Mouse (Mus musculus) urinary bladder, postnatal 0 days (tissue): ENCODE measurements around the gene Taf1d. TPM values are rescaled to one million over a fixed set of nuclear protein-coding genes. Genes with fewer than 3 reads are reported as not detected.

Source experiments
- microRNA-seq: library from miRNA; unstranded; fragments of <30 nt; microRNA quantifications from one replicate; pipeline ENCODE4, GENCODE M21; 2016
- polyA plus RNA-seq: library from polyadenylated mRNA; unstranded; fragments of >200 nt; fragmentation: Nextera tagmentation; extraction: Ambion mirVana; gene quantifications from 2 replicates; pipeline ENCODE4 v1.2.1, GENCODE M21; 2015

Gene Taf1d
- polyA plus RNA-seq: 38.7 and 48.8 TPM in 2 replicates

DNA sequence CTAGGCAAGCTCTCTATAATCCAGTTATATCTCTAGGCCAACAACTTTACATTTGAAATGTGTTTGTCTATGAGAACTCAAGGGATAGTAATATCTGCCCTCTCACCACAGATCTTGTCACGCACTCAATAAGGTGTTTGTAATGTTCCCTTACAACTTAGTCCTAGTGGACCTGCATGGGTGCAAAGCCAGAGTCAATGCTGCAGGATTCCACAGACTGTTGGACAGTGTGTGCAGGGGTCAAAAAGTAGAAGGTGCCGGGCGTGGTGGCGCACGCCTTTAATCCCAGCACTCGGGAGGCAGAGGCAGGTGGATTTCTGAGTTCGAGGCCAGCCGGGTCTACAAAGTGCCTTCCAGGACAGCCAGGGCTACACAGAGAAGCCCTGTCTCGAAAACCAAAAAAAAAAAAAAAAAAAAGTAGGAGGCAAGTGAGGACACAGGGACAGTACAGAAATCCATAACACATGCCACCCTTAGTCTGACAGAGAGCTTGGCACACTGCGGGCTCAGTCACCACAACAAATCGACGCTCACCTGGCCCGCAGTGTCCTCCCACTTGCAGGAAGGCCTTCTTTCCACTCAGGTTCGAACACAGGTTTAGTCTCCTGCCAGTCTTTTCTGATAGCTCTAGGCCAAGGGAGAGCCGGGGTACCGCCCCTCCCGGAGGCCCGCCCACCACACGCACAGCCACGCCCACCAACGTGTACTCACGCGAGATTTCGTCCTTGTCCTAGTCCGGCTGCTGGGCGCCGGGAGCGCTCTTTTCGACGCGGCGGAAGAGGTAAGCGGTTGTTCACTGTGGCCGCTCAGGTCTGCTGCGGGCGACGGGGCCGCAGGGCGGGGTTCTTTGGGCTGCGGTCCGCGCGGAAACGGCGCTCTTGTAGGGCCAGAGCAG lies at the start of gene Taf1d:
Gene Taf1d (plus strand): TSS at position 712 of the 895 bp plus-strand sequence.

DNA sequence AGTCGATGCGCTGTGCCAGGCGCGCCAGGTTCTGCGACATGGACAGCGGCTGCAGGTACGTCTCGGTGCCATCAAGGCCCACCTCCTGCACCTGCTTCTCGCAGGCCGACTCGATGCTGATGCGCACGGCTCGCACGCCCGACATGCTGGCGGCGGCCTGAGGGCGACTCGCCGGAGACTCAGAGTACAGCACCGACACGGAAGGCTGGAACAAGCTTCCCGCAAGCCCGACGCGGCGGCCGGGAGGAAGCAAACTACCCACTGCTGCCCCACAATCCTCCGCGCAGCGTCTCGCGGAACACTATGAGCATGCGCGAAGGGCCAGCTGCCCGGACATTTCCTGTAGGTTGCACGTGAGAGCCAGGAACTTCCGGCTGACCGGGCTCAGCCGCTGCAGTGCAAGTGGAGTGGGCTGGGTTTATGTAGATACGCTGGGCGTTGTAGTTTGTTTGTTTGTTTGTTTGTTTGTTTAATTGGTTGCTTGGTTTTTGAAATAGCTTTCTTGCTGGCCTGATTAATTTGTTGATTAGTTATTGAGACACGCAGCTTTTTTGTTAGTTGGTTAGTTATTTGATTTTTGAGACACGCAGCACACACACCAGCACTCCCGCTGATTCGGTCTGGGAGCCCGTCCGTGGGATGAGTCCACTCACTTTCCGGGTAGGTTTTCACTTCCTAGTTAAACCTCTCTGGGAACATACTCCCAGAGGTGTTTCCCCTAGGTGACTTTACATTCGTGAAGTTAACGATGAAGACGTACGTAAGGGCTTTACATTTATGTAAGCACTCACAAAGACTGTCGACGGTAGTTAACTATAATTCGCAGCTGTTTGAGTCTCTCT lies 26.1 kb upstream of the Taf1d start, which contains the start of gene Med17:
Gene Med17 (minus strand): TSS at position 283 of the 842 bp plus-strand sequence.

DNA sequence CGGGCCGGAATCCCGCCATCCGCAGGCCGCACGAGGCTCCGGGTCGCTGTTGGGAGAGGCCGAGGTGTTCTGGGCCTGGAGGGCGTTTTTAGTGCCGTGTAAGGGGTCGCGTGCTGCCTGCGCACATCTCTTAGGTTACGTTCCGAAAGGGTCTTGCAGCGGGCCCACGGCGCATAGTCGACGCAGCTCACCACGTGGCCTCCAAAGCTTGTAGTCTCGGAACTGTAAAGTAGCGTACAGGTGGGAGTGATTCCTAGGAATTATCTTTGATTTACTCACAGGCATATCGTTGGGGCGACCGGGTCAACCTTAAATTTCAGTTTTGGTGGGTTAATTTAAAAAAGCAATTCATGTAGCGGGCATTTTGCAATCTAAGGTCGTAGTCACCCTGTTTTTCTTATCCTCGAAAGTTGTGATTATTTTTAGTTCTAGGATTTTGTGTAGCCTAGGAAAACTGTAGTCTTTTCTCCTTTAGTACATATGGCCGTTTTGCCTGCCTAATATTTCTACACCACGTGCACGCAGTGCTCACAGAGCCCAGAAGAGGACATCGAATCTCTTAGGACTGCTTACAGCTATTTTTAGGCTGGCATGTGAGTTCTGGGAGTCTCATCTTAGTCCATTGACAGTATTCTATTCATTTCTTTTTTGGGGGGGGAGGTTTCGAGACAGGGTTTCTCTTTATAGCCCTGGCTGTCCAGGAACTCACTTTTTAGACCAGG lies 545 bp downstream of the Taf1d start, which contains the start of gene 4931406C07Rik:
Gene 4931406C07Rik (minus strand): TSS at position 51 of the 722 bp plus-strand sequence.

DNA sequence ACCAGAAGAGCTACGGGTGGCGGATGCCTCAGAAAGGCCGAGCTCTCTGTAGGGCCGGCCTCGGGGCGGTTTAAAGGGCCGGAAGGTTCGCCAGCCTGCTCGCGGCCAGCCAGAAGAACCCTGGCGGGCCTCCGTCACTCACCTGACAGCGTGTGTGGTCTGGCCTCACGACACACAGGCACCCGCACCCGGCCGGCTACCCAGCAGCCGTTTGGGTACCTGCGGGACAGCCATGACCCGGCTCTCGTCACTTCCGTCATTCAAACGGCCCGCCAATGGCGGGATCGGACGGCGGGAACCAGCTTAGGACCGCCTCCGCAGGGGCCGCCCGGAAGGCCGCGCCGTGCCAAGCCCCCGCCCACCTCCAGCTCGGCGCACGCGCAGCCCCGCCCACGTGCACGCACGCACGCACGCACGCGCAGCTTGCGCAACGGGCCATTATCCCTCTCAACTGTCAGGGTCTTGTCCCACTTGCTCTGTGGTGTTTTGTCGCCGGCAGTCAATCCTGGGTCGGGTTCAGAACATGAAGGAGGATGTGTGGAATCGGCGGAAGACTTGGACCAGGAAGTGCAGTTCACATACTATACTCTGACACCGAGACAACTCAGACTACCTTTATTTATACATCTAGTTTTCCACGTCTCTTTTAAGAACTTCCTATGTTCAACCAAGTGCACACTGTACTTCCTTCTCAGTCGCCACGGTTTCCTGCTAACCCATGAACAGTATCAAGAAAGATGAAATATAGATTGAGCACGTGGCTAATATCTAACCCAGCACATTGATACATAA lies 51.7 kb downstream of the Taf1d start, which contains the start of gene Cep295:
Gene Cep295 (minus strand): TSS at position 305 of the 792 bp plus-strand sequence.

Small RNA genes lying within 50 kb of the gene (microRNA-seq; reads per million reads assigned to microRNA genes)
- gene Gm49349 (not detected), gene mmu-mir-7650 (not detected)

Other genes starting within 250 kb of the Taf1d start
- gene Hephl1, start 194.1 kb upstream of the Taf1d start, polyA plus RNA-seq: not detected in 2 replicates
- 3.1 and 3.6 TPM in 2 replicates for gene Vstm5, start 67.2 kb upstream of the Taf1d start, polyA plus RNA-seq
- 16.3 and 19.1 TPM in 2 replicates for gene Med17, start 26.3 kb upstream of the Taf1d start, polyA plus RNA-seq
- gene 4931406C07Rik, start 234 bp downstream of the Taf1d start, polyA plus RNA-seq: 7.8 and 10.1 TPM in 2 replicates
- 3.6 and 5.3 TPM in 2 replicates for gene Cep295, start 51.6 kb downstream of the Taf1d start, polyA plus RNA-seq
- gene Smco4, start 187.2 kb downstream of the Taf1d start, polyA plus RNA-seq: 2.2 and 2.8 TPM in 2 replicates